Mouse (Mus musculus) heart, postnatal 36 days (tissue): Measurements from ENCODE around the gene Ltbp1. TPM values are rescaled to one million over a fixed set of nuclear protein-coding genes. Genes with fewer than 3 reads are reported as not detected.
A peak's percentile ranks its signal among the peaks of the same experiment; 100 is the strongest.

ENCODE experiments used
- DNase-seq, 2 experiments: peaks; one replicate each; pipeline ENCODE4 v3.0.0; 2021 to 2022
- intact Hi-C: fragments of 180-260 bp; cut with DNase I; formaldehyde crosslinking; loops from one replicate; pipeline ENCODE4 v1.15.1; 2025
- total RNA-seq, 2 experiments: library from RNA; stranded (reverse); gene quantifications; 2 replicates each; pipeline ENCODE4 v1.2.3; 2021

Gene Ltbp1
- total RNA-seq, 2 experiments from 2014 or later = 41.1 to 46.2 TPM

DNA sequence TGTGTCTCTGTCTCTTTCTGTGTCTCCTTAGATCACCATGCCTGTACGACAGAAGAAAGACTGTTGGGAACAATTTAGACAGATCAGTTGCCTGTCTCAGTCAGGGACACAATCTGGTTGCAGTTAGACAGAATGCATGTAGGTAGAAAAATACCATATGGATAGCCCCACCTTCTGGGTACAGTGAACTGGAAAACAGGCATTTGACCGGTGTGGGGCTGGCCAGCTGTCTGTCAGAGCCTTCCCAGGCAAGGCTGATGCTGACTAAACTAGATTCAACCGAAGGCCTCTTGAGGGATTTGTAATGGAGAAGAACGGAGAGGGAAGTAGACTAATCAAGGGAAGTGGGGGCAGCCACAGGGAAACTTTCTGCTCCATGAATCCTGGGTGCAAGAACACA lies 156.6 kb downstream of the Ltbp1 start:
- intact Hi-C loops = no loop called here

GRCm38 (mm10) chr17:75164566-75164965 lies 159.2 kb downstream of the Ltbp1 start:
- DNase-seq = no peak
- intact Hi-C loops = no loop called here

More for the DNA sequence above, 156.6 kb downstream of the Ltbp1 start:
- DNase-seq = no peak

GRCm38 (mm10) chr17:75168572-75169200 lies 163.3 kb downstream of the Ltbp1 start:
- intact Hi-C loops = no loop called here
- DNase-seq = no peak

DNA sequence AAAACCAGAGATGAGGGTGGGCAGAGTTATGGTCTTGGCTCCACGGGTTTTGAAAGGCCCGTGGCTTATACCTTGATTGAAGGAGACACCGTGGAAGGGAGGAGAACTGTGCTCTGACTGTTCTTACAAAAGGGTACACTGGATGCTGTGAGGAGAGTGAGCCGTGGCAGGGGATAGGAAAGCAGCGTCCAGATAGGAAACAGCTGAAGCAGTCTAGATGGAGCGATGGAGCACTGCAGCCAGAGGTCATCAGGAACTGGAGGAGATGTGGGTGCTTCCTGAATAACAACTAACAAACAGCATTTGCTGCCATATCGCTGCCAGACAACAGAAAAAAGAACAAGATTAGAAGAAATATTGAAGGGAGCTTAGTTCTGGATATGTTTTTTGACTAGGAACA lies 166.3 kb downstream of the Ltbp1 start:
- no peak for DNase-seq
- intact Hi-C loops = no loop called here

DNA sequence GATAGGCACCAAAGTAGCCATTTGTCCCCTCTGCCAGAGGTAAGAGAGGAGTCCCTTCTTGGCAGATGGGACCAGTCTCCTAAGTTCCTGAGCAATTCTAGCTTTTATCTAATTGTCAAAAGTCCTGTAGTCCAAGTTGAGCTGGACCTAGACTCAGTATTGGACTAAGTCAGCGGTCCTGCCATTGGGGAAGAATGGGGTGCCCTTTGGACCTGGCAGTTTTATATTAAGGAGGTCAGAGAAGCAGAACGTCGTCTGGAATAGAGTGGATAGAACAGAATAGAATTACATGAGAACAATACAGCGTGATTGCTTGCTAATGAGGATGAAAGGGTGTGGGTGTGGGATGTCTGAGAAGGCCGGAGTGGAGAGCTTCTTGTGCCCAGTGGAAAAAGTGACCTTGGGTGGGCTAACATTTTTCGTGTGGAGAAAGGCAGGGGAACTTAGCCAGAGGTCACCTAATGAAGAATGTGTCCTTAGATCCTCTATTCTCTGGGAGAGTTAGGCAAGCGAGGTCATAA lies 167.4 kb downstream of the Ltbp1 start:
- intact Hi-C loops = no loop called here
- no peak for DNase-seq

DNA sequence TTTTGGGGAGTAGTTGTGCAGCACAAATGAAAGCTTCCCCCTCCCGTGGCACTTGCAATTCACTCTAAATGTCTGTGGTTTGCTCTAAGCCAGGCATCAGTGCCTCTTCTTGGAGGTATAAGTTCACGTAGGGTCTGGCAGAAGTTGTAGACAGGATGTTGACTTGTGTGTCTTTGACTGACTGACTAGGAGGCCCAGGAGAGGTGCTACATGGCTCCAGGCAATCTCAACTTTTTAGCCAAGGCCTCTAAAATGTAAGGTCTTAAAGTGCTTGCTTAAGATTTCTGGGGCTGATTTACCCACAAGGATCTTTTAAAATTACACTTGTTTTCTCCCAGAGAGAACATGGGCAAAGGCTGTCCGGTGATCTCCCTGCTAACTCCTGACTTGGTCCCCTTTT lies 169.1 kb downstream of the Ltbp1 start:
- no peak for DNase-seq
- intact Hi-C loops = no loop called here

DNA sequence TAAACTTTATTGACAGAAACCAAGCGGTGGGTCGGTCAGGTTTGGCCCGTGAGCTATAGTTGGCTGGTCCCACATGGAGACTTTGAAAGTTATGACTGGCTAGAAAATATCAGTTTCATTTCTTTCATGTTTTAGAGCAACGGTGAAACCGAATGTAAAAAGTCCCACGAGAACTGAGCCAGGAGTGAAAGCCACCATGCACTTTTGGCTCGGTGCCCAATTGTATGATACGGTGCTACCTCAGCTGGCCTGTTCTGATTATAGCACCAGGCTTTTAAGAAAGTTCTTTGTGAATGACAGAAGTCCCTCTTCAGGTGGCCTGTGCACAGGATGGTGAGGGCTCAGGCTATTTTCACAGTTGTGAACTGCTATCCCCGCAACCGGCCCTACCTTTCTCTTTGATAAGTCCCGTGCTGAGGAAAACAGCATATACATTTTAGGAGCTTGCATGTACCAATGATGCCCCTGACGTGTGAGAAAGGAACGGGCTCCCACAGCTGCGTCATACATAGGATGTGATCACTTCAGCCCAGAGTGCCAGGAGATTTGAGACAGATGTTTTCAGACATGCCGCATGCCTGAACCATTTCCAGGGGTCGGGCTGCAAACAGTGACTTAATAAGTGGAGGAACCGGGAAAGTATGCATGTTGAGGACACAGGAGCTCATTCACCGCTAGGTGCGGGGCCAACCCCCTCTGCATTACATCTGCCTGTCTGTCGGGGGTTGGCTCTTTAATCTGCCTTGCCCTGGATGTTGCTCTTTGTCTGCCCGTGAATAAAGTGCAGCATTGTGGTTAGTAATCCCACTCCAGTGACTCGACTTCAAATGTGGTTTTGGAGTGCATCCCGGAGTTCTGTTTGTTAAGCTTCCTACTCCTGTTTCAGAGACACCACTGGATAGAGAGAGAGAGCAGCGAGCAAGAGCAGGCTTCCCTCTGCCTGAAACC lies 172.8 kb downstream of the Ltbp1 start:
- intact Hi-C loops = no loop called here
- peak; percentile 39 for DNase-seq

DNA sequence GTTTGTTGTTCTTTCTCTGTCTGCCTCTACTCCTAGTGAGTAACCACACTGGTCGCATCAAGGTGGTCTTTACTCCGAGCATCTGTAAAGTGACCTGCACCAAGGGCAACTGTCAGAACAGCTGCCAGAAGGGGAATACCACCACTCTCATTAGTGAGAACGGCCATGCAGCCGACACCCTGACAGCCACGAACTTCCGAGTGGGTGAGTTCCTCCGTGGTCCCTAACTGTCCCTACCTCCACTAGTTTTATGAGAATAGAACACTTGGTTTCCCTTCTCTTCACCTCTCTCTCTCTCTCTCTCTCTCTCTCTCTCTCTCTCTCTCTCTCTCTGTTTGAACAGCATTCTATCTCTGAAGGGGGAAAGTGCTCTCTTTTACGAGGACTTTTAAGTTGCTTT lies 173.6 kb downstream of the Ltbp1 start:
- DNase-seq = no peak
- intact Hi-C loops = no loop called here

DNA sequence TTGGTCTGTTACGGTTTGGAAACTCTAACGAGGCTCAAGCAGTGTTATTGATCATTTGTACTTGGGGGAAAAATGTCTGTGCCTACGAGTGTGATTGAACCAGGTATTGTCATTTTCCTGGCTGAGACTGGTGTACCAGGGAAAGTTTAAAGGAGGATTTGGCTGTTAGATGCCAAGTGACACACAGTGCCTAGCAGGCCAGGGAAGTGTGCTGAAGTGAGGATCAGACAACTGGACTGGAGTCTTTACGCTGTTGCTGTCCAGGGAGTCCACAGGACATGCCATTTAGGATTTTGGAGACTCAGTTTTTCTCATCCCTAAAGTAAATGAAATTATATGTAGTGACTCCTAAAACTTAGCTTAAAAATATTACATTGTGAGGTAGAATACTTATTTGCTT lies 174.9 kb downstream of the Ltbp1 start:
- intact Hi-C loops = no loop called here
- DNase-seq = no peak

DNA sequence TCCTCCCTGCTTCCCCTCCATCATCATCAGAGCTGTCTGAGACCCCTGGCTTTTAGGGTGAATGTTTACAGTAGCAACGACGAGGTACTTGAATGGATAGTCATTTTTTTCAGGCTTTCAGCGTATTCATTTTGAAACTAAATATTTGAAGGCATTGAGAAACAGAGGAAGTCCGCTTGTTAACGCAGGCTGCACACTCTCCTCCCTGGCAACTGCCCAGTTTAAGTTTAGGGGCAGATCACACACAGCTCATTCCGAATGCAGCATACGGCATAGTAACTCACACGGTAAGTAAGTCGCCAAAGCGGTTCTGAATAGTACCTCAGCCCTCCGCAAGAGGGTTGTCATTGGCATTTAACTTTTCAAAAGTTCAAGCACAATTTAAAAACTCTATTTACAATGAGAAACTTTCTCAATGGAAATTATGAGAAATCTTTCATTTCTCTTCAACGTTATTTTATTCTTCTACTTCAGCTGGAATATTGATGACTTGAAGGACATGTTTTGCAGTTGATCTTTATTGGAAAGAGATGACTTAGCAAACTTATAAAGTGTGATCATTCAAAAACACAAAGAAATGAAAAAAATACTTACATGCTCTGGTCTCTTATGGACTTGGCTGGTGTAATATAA lies 175.7 kb downstream of the Ltbp1 start:
- intact Hi-C loops = no loop called here
- no peak for DNase-seq

- DNase-seq = no peak
- intact Hi-C loops = no loop called here
These were observed 177.1 kb downstream of the Ltbp1 start for GRCm38 (mm10) chr17:75182319-75183001.

- no peak for DNase-seq
- intact Hi-C loops = no loop called here
These were observed 181.6 kb downstream of the Ltbp1 start for GRCm38 (mm10) chr17:75186732-75187509.

DNA sequence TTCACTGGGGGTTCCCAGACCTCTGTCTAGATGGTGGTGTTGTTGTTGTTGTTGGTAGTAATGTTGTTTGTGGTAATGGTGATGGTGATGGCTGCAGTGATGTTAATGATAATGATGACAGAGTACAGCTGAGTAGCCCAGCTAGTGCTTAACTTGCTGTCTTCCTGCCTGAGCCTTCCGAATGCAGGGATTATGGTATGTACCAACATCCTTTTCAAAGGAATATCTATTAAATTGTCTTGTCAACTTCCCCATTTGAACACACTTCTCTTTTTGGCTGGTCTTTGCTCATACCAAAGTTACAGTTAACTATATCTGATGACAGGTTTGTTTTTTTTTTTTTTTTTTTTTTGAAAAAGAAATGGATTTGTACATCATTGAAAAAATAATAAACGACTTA lies 191.6 kb downstream of the Ltbp1 start:
- intact Hi-C loops = no loop called here

GRCm38 (mm10) chr17:75198767-75199166 lies 193.4 kb downstream of the Ltbp1 start:
- no peak for DNase-seq
- intact Hi-C loops = no loop called here

More for the DNA sequence above, 191.6 kb downstream of the Ltbp1 start:
- DNase-seq = no peak

- intact Hi-C loops = no loop called here
- DNase-seq = no peak
These were observed 194.3 kb downstream of the Ltbp1 start for GRCm38 (mm10) chr17:75199694-75200093.

GRCm38 (mm10) chr17:75202314-75202713 lies 196.9 kb downstream of the Ltbp1 start:
- DNase-seq = no peak

DNA sequence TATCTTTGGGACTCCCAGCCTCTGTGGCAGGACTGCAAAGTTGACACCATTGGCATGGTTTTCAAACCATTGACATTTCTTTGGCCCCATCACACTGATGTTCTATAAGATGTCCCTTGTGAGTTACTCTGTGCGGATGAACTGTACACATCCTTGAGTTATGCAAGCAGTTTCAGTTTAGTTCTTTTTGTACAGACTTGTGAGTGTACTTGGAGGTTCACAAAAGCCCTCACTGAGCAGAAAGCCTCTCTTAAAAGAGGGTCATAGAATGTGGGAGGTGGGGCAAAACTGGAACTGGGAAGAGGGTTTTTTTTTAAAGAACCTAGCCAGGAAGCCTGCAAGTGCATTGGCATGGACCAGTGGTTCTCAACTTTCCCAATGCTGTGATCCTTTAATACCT lies 198.7 kb downstream of the Ltbp1 start:
- DNase-seq = no peak

More at GRCm38 (mm10) chr17:75202314-75202713, 196.9 kb downstream of the Ltbp1 start:
- intact Hi-C loops = no loop called here

GRCm38 (mm10) chr17:75206281-75206680 lies 200.9 kb downstream of the Ltbp1 start:
- no peak for DNase-seq
- intact Hi-C loops = no loop called here

More for the DNA sequence above, 198.7 kb downstream of the Ltbp1 start:
- intact Hi-C loops = no loop called here

GRCm38 (mm10) chr17:75208164-75208698 lies 202.9 kb downstream of the Ltbp1 start:
- intact Hi-C loops = no loop called here
- DNase-seq = no peak

DNA sequence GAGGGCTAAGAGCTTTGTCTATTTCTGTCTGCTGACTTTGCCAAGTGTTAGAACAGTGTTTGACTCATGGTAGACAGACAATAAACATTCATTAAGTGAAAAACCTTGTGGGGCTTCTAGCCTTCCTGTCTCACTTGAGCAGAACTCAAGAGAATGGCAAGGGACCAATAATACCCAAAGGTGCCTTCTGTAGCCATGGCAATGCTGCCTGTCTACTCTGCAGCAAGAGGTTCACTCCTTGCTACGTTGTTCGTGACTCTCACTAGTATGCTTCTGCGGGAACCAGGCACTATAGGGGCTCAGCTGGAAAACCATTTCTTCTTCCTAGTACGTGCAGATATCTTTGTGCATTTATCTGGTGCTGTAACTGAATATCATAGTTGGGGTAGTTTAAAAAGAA lies 205.2 kb downstream of the Ltbp1 start:
- intact Hi-C loops = no loop called here
- no peak for DNase-seq
